Mouse (Mus musculus) inflammation-experienced regulatory T-cells, adult 6 months (primary cell): Measurements from ENCODE around the gene Slc45a1. TPM values are rescaled to one million over a fixed set of nuclear protein-coding genes. Genes with fewer than 3 reads are reported as not detected.
"Not testable (repeated sequence)": the region's sequence is repeated elsewhere in the genome, so short reads cannot be mapped to it uniquely, and the experiment has no call there.

ENCODE experiments used
- ATAC-seq: one replicate; pipeline ENCODE4 v1.8.0; 2017
- polyA plus RNA-seq, 3 experiments: library from polyadenylated mRNA; unstranded; fragments of 100-300 nt; shearing (Covaris generic); gene quantifications; one replicate each; pipeline ENCODE4 v1.2.1; 2017

The Slc45a1 gene
- polyA plus RNA-seq, 3 experiments from 2014 or later, result 0.15 TPM; not detected in 2

DNA sequence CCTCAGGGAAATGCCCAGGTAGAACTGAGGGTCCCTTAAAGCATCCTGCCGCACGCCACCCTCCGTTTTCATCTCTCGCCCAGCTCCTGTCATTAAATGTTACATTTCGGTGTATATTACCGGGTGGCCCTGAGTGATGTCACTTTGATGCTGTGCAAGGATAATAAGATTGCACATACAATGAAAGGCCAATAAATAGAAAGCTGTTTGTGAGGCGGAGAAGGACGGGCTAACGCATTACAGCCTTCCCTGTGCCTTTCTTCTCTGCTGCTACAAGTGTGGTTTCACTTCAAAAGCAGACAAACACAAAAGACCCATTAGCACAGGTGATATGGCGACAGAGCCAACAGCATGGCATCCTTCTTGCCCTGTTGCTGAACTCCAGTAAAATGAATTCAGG, 50.5 kb downstream of the Slc45a1 start:
- ATAC-seq, result no peak

DNA sequence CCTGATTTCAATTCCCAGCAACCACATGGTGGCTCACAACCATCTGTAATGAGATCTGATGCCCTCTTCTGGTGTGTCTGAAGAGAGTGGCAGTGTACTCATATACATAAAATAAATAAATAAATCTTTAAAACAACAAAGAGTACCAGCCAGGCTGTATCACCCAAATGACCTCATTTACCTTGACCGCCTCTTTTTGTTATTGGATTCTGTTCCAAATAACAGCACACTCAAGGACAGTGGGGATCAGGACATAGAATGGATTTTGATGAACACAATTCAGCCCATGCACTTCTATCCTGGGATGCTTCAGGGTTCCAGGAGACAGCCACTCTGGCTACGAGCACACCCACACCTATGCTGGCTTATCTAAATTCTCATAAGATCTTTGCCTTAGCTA, 51.5 kb downstream of the Slc45a1 start:
- ATAC-seq, result not testable (repeated sequence)

DNA sequence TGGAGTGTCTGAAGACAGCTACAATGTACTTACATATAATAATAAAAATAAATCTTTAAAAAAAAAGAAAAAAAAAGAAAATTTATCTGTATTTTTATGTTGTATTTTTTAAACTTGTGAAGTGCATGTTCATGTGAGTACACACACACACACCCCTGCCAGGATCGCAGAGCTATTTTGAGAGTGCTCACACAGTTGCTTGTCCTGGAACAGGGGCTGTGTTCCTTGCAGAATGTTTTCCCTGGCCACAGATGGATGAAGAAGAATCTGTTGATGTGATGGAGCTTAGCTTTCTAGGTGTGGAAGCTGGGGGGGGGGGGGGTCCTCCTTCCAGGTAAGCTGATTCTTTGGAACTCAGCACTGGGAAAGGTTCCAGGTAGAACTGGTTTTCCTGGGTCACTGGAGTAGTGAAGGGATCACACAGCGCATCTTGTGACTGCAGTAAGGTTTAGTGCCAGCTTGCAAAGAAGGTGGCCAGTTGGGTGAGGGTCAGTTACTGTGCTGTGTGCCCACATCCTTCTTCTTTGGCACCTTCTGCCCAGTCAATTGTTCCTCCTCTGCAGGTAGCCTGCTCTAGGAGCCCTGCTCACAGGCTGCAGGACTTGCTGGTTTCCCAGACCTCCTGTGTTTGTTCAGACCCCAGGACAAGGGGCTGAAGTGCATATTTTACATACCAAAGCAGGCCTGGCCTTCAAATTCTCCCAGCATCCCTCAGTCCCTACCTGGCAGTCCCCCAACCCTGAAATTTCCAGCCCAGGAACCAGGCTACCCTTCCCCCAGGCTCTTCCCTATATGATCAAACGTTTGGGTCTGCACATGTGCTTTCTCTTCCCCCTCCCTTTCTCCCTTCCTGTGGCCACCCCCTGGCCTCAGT, 52.6 kb downstream of the Slc45a1 start:
- no peak for ATAC-seq

DNA sequence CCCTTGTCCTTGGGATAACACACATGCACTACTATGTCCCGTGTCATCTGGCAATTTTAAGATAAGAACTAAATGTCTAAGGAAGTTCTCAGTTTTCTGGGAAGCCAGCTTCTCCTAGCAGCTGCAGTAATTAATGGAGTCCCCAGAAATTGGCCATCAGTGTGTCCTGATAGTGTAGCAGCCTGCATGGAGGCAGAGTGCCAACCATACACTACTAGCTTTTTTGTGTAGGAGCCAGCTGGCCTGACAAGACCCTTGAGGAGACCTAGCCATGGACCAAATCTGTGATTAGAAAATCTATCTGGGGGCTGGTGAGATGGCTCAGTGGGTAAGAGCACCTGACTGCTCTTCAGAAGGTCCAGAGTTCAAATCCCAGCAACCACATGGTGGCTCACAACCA, 53.3 kb downstream of the Slc45a1 start:
- ATAC-seq, result no peak

DNA sequence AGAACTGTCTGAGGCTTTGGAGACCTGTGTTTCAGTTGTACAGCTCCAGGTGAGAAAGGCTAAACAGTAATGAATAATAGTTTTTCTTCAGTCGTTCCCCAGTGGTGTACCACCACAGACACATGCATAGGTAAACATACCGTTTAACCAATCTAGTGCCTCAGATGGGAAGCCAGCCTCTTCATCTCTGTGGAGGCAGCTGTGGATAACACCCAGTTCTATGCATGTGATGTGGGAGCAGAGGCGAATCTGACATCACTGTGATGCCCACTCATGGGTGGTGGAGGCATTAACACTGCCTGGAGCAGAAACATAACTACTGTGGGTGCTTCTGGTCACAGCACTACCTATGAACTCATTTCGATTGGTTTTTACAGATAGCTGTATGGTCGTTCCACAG, 56.0 kb downstream of the Slc45a1 start:
- ATAC-seq, result no peak

DNA sequence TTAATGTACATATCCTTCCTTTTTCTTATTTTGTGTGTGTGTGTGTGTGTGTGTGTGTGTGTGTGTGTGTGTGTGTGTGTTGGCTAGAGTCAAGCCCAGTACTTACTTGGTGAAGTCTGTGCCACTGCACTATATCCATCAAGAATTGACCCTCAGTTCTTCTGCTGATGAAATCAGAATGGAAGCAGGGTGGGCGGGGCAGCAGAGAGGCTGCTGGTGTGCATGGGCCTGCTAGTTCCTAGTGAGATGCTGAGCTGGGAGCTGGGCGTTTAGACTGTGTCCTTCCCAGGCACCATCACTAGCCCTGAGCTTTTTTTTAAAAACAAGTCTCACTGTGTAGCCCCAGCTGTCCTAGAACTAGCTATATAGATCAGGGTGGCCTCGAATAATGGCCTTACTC, 56.9 kb downstream of the Slc45a1 start:
- no peak for ATAC-seq

DNA sequence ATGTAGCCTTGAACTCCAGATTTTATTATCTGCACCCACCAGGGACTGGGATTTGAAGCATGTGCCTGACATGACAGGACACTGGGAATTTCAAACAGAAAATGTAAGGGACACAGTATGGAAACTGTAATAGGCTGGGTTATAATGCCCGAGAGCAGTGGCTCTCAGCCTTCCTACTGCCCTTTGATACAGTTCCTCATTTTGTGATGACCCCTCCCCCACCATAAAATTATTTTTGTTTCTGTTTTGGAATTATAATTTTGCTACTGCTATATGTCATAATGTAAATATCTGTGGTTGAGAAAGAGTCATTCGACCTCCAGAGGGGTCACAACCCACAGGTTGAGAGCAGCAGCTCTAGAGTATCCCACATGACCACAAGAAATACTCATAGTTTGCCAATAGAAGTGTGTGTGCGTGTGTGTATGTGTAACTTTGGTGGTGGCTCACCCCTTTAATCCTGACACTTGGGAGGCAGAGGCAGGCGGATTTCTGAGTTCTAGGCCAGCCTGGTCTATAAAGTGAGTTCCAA, 57.6 kb downstream of the Slc45a1 start:
- ATAC-seq, result peak; percentile 34

DNA sequence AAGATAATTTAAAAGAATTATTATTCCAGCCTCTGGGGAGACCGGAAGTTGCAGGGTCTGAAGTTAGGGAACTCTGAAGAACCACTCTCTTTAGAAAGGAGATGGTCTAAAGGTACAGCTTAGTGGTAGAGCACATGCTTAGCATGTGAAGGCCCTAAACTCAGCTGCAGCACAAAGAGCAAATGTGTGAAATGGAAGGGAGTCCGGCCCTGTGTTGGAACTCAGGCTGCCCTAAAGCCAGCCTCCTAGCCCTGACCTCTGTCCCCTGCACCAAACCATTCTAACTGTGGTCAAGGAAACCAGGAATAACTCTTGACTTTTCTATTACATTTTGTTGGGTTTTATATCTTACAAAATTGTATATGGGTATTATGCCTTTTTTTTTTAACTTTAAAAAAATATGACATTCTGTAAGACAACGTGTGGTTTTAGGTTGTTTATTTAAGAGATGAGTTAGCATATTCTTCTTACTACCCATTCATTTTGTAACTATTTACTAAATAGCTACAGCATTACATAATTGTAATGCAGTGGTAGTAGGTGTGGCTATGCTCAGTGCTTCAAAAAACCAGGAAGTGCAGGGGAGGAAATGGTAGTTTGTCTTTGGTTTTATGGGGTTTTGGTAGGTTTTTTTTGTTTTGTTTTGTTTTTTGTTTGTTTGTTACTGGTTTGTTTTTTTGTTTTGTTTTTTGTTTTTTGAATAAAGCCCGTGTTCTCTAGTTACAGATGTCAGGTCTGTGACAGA, 58.3 kb downstream of the Slc45a1 start:
- ATAC-seq, result peak; percentile 77

DNA sequence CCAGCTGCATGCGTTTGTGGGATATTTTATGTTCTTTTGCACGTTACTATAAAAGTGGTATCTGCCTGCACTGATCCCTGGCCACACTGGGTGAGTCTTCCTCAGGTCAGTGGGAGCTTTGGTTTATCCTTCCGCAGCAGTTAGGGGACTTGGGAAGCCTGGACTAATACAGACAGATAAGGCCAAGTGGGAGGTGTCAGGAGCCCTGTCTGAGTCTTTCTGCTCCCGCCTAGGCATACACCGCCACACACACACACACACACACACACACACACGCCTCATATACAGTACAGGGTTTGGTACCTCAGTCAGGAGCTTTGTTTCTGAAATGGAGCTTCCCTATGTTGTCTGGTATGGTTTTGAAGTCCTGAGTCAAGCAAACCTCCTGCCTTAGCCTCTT, 59.9 kb downstream of the Slc45a1 start:
- ATAC-seq, result no peak

DNA sequence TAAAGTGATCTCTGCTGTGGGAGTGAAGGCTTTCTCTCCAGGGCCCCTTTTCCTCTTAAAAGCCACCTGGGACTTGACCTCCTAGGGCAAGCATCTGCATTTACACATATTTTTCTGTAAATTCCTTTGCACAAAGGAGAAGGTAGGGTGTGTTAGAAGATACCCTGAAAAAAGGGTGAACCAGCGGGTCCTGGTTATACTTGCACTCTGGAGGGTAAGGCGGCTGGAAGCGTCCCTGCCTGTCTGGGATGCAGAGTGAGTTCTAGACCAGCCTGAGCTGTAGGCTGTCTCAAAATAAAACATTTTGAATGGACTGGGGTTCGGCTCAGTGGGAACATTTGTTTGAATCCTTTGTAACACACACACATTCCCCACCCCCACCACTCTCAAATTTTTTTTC, 60.4 kb downstream of the Slc45a1 start:
- ATAC-seq, result no peak

DNA sequence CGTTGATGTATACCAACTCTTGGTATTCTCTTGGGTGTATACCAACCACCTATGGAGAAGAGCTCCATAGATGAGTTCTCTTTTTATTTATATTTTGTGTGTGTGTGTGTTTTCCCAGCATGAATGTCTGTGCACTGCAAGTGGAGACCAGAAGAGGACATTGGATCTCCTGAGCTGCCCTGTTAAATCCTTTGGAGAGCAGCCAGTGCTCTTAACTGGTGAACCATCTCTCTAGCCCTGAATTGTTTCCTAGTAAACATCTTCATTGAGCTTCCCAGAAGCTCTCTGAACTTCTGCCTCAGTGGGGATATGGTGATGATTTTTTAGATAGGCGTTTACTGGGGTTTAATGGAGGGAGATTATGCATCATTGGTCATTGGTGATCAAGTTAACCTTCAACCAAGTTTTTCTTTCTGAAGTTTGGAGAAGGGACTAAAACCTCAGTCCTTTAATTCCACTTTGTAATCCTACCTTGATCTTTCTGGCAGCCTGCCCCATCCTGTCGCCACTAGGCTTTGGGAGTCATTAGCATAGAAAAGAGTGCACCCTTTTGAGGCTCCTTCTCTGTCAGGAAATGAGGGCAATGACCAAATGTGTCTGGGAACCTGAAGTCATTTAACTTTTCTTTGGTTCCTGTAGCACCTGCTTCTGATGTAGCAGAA, 61.2 kb downstream of the Slc45a1 start:
- ATAC-seq, result no peak

DNA sequence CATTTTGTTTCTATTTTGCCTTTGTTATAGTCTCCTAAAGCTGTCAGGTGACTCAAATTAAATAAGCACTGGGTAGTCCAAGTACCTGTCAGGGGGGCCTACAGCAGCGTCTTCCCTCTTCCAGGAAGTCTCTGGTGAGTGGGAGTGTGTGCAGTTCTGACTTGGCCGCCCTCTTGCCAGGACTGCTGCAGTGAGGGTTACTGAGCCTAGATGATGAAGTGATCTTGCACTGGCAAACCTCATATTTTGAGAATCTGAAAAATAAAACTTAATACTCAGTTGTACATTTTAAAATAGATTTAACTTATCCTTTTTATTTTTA, 63.7 kb downstream of the Slc45a1 start:
- peak; percentile 20 for ATAC-seq

DNA sequence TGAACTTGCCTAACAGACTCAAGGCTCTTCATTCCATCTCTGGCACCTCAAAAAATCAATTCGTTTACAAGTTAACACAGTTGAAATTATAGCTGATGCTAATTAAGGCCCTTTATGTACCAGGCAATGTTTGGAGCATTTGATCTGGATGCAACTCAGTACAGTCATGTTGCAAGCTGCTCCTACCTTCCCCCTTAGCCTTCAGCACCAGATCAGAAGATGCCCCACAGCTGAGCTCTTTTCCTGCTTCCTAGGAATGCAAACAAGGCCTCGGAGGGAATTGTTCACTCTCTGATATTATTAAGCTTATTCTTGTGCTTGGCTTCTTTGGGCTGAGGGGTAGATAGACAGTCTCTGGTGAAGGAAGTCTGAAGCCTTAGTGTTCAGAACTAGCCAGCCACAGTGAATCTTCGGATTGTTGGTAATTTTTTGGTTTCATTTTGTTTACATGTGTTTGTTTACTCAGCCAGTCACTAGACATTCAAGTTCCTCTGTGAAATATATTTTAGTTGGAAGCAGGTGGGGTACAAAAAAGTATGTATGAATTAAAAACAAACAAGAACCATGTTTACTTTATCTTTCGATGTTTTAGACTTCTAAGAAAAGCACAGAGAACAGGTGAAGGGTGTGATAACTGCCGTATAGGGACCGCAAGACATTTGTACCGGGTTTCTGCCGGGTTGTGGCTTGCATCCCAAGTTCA, 64.2 kb downstream of the Slc45a1 start:
- ATAC-seq, result peak; percentile 3

DNA sequence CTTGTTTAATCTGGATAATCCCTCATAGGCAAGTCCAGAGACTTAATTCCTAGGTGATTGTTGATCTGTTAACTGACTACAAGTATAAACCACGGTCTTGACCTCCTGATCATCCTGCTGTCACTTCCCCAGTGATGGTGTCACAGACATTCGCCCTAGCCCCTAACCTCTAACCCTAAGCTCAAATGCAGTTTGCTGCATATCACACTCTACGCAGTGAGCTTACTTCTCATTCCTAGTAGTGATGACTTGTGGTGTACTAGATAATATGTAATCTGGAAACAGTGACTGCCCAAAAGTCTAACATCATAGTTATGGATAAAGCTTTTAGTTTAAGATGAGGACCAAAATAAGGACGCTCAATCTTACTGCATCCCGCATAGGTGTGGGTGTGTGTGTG, 65.7 kb downstream of the Slc45a1 start:
- ATAC-seq, result no peak

DNA sequence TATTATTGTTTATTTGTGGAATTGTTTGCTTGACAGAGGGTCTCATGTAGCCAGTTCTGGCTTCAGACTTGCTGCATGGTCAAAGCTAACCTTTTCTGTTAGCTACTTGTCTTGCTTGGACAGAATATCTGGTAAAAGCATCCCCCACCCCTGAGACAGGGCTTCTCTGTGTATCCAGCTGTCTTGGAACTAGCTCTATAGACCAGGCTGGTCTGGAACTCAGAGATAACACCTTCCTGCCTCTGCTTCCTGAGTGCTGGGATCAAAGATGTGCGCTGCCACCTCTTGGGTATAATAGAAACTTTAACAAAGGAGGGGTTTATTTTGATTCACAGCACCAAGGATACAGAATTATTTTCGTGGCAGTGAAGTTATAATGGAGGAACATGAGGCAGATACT, 66.2 kb downstream of the Slc45a1 start:
- ATAC-seq, result no peak

DNA sequence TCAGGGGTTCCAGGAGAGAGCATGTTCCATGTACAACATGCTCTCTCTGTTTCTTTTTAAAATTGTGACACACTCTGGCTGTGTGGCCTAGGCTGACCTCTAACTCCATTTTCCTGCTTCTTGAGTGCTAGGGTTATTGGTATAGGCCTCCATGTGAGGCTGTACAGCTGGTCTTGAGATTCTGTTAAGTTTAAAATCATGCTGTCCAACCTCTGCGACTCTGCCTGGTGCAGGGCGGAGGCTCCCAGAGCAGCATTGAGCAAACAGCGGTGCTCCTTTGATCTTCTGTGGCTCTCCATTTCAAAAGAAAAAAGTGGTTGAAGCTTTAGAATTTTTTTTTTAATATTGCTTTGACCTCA, 68.2 kb downstream of the Slc45a1 start:
- peak; percentile 47 for ATAC-seq

DNA sequence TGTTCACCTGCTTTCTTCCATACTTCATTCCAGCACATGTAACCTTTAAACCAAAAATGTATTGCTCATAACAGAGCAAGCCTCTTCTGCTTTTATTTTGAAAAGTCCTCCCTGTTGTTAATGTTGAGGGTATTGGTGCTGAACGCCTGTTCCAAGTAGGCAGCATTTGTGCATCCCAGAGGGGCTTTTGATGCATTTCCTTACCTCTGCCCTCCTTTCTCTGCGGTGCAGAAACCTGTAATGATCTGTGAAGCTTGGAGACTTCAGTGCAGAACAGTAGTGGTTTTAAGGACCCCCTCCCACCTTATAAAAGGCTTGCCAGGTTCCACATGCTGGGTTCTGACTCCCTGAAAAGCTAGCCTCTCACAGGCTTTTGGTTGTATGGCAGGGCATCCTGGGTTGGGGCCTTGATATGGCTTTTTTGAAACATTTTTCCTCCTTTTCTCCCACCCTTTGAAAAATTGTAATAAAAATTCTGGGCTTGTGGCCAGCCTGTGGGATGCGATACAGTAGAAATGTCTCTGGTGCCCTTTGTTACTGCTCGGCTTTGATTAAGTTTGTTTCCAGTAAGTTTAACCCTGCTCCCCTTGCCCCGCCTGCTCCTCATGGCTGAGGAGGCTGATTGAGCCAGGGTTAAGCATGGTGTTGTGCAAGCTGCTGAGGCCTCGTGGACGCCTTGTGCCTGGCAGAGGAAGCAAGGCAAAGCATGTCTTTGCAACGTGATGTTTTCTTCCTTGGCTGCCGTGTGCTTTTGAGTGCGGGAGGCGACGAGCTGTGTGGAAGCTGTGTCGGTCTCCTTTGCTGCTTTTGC, 68.8 kb downstream of the Slc45a1 start:
- ATAC-seq, result peak; percentile 47

DNA sequence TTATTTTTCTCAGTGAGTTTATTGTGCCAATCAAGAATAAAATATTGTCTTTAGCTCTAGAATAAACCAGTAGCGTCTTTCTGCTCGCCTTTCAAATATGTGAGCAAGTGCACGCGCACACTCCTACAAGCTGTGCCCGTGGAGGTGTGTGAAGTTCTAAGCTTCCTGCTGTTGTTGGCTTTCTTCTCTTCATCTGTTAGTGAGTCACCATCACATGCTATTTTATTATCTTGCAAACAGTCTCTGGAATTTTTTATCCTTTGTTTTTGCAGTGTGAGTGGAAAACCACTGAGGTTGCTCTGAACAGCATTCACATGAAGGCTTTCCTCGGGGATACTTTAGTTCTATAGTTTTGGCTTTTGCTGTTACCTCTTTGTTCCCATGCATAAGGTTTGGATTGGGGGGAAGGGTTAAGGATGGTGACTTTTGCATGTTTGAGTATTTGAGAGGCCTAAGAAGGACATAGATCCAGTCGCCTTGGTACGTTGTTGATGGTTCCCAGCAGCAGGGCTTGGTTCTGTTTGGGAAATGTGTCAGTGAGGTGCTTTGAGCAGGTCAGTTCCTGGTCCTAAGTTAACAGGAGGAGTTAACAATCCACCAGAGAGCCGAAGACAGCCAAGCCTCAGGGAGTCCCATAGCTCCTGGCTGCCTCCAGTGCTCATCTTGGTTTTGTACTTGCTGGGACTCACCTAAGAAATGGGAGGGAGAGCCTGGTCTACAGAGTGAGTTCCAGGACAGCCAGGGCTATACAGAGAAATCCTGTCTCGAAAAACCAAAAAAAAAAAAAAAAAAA, 69.8 kb downstream of the Slc45a1 start:
- ATAC-seq, result no peak
